Mouse (Mus musculus) G1E (cell line): ENCODE data around the gene Gm17606.

Experiments used
- CTCF ChIP-seq: IDR thresholded peaks from 2 replicates; pipeline ENCODE4 v1.5.1; 2012; ENCODE audit warnings: low read depth, low read length, inconsistent platforms, mixed read lengths
- GATA1 ChIP-seq: IDR thresholded peaks from 2 replicates; pipeline ENCODE4 v1.6.1; 2012; ENCODE audit warnings: borderline replicate concordance, low read length, inconsistent platforms, mixed read lengths
- GATA2 ChIP-seq: IDR thresholded peaks from 2 replicates; pipeline ENCODE4 v1.6.1; 2012; ENCODE audit warnings: low read depth, low read length, inconsistent platforms, borderline replicate concordance
- POLR2AphosphoS5 ChIP-seq: IDR thresholded peaks from 2 replicates; pipeline ENCODE4 v1.6.1; 2012; ENCODE audit warnings: low read depth, low read length, inconsistent platforms; ENCODE audit not compliant: insufficient replicate concordance

DNA sequence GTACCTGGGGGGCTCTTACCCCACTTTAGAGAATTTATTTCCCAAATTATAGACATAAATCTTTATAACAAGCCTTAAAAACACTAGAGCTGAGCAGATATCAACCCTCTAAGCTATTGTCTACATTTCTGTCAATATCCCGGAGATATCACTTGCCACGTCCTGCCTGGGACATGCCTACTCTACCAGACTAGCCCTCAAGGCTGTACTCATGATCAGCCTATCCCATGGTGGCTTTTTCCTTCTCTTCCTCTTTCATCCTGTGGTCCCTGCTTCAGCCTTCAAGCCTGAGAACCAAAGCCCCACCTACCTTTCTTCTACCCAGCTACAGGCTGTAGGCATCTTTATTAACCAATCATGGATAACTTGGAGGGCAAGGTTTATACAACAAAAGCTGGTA lies 11.0 kb upstream of the Gm17606 start:
- TF ChIP-seq GATA1: no peak
- no peak for TF ChIP-seq CTCF
- no peak for TF ChIP-seq GATA2
- no peak for TF ChIP-seq POLR2AphosphoS5
